Mouse (Mus musculus) gastrocnemius, adult 18-20 months (tissue): ENCODE data around the gene Tdrd7. TPM values are rescaled to one million over a fixed set of nuclear protein-coding genes. Genes with fewer than 3 reads are reported as not detected.

ENCODE experiments used
- DNase-seq: peaks from one replicate; pipeline ENCODE4 v3.0.0; 2021; ENCODE audit warnings: low spot score
- total RNA-seq, 2 experiments: library from RNA; stranded (reverse); gene quantifications; 2 replicates each; pipeline ENCODE4 v1.2.3; 2021

Gene Tdrd7
- total RNA-seq, 2 experiments from 2014 or later: 7.3 to 9.7 TPM

DNA sequence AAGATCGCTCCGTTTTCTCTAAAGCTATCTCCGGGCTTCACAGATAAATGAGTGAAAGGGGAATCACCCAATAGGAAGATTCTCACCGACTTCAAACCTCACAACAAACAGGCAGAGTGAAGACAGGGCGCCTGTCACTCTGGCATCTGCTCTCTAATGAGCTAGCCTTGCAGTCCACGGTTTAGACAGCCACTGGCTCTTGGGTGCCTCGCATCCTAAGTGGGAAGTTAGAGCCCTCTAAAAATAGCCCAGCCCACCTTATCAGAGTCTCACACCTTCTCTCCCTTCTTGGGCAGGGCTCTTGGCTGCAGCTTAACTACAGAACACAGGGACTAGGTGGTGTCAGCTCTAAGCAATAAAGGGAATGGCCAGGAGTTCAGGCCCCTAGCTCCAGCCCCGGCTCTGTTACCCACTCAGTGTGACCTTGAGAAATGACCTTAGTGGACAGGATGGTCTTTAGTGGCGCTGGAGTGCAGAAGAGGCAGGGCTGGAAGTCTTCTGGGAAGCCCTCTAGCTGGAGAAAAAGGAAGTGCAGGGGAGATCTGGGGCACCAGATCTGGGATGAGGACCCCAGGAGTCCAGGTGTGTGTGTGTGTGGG lies 75.6 kb downstream of the Tdrd7 start:
- no peak for DNase-seq

DNA sequence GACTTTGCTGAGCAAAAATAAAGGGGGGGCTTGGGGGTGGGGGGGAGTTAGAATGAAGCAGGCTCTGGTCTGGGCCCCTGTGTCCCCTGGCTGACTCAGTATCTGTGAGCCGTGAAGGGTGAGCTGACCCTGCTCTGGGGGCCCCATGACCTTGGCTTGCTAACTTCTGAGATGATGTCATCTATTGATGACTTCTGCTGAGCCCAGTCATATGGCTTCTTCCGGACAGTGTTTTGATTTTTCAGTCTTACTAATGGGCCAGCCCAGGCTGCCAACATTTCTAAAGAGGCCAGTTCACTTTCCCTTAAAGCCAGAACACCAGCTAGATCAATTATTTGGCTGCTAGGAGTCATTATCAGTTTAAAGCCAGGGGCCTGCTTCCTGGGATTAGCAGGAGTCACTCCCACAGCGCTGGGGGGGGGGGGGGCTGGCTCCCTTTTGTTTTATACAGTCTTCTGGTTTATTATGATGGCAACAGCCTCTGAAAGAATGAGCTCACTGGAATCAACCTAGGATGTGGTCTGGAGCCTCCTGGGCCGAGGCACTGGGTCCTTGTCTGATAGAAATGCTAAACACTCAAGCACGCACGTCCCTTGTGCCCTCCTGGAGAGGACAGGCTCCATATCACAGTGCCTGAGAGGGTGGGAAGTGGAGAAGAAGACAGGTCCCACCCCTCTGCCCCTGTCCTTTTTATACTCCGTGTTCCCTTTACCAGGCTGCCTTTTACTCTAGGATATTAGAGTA lies 76.8 kb downstream of the Tdrd7 start:
- no peak for DNase-seq

DNA sequence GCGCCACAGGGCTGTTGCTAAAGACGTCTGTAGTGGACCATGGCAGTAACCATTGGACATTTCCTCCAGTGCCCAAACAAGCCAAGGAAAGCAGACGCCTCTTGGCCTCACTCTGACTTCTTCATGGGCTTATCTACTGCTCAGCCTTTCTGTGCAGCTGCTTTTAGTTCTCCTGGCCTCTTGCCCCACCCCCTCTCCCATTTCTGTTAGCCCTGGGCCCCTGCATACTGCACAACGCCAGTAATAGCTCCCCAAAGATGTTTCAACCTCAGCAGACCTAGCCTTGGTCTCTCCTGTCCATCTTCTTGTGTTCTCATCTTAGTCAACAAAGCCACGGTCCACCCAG lies 77.3 kb downstream of the Tdrd7 start:
- DNase-seq: no peak

DNA sequence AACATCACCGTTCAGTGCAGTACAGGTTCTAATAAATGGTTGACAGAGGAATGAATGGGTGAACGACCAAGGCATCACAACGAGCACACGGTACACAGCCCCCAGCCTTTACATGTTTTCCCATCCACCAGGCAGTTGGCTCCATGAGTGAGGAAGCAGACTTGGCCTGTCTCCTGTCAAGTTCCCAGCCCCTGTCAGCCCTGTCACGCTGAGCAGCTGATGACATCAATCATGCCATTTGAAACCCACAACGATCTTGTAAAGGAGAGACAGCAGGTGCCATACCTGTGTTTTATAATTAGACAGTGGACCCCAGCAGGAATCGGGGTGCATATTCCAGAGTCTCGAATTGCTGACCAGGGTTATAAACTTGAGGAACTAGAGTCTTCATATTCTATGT lies 78.2 kb downstream of the Tdrd7 start:
- no peak for DNase-seq

DNA sequence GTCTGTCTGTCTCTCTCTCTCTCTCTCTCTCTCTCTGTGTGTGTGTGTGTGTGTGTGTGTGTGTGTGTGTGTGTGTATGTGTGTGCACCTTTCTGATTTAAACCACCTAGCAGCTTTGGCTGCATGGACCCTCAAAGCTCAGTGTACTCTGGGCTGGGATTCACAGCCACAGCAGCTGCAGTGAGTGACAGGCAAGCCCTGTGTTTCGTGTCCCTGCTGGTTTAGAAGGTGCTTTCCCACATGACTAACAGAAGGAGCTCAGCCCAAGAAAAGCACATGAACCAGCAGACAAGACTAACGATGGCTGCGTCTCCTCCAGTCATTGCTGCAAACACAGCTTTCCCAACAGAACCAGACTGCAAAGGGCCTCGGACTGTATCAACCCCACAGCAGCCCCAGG lies 82.8 kb downstream of the Tdrd7 start:
- DNase-seq: no peak

DNA sequence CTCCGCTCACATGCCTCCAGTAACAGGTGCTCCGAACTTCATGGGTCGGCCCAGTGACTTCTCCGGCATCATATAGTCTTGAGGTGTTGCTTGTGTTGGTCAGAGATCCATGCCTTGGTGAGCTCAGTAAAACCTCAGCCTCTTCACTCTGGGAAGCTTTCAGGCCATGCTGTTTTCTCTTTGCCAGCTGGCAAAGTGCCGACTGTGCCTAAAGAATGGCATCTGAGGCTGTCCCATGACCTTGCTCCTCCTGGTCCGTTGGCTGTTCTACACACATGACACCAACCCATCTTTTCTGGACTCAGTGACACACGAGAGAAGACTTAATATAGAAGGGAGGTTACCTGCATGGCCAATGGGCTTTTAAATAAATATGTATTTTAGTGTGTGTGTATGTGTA lies 83.3 kb downstream of the Tdrd7 start:
- DNase-seq: no peak

DNA sequence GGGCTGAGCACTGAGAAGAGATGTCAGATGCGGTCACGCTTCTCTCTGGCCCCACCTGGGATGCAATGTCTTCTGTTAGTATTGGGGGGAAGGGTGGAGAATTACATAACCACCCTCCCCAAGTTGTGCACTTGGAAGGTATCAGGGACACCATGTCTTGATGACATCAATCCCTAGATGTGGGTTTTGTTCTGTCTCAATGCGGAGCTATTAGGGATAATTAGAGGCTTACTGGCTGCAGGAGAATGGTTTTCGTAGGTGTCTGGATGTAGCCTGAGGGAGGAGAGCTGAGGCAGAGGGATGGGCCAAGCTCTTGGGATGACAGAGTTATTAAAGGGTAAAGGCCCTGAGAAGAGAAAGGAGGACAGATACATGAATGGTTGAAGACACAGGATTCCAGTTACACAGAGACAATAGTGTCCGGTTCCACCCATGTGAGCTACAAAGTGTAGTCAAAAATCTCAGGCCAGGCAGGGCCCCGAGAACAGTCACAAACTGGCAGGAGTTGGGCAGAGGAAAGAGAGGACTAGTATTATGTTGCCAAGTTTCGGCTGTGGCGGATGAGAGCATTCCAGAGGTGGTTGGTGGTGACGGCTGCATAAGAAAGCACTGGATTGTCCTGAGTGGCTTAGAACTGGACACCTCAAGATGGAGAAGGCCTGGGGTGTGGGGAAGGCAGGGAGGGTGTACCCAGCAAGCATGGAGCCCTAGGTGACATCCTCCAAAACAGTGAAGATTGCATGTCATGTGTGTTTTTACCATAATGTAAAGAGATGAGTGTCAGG lies 88.4 kb downstream of the Tdrd7 start:
- DNase-seq: no peak

DNA sequence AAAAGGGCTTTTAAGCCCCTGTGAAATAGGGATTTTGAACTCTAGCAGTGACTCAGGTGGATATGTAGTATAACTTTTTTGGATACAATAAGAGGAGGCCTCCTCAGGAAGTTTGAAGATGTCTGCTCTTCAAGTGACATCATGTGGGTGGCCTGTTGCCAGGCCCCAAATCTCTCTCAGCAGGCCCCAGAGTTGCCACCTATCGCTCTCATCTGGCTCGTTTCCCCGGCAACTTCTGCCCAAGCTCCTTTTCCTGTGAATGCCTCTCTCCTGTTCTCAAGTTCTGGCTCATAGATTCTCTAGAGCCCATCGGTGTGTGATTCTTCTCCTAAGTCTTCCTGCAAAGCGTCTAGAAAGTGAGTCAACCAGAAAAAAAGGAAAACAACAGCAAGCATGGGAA lies 91.0 kb downstream of the Tdrd7 start:
- no peak for DNase-seq

DNA sequence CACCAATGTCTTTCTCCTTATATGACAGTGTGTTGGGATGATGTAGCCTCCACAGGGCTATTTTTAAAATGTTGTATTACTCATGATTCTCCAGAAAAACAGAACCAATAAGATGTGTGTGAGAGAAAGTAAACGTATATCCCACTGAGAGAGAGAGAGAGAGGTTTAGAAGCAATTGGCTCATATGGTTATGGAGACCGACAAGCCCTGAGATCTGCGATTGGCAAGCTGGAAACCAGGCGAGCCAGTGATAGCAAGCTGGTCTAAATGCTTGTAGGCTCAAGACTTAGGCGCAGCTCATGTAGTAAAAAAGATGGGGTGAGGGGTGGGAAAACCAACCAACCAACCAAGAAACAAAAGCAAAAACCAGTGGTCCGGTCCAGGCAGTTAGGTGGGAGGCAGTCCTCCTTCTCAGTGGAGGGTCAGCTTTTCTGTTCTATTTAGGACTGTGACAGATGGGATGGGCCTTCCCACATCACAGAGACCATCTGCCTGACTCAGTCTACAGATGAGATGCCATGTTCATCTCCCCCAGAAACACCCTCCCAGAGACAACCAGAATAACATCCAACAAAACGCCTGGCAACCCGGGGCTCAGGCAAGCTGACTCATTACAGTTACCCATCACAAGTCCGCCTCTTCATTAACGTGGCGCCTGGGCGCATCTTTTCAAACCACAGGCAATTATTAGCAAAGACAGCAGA lies 96.3 kb downstream of the Tdrd7 start:
- no peak for DNase-seq

DNA sequence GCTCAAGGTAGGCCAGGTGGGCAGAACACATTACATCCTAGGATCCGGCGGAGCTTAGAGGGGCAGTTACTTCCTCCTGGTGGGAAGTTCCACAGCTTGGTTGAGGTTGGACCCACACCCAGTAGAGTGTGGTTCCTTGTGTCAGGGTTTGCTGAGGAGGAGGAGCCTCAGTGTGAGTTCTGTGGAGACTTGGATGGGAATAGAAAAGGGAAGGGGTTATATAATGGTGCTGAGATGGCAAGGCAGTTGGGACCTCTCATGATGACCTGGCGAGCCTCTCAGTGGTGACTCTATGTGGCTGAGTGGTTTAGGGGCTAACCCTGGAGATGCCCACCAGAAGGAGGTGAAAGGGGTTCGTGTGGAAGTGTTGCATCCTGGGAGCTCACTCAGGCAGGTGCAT lies 98.7 kb downstream of the Tdrd7 start:
- DNase-seq: no peak

DNA sequence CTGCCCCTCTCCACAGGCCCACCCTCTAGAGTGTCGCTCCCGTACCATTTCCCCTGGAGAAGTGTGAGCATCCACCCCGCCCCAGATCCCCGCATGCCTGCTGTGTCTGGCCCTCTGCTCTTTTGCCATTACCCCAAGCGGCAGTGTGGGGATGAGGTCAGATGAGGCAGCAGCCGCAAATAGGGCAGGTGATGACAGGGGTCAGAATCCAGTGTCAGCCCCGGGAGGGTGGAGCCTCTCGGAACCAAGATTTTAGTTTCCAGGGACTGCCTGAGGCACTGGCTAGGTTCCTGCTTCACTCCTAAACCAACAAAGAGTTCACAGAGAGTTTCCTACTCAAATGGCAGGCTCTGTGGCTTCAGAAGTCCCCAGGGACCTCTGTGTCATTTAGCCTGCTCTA lies 99.1 kb downstream of the Tdrd7 start:
- peak; percentile 84 for DNase-seq

DNA sequence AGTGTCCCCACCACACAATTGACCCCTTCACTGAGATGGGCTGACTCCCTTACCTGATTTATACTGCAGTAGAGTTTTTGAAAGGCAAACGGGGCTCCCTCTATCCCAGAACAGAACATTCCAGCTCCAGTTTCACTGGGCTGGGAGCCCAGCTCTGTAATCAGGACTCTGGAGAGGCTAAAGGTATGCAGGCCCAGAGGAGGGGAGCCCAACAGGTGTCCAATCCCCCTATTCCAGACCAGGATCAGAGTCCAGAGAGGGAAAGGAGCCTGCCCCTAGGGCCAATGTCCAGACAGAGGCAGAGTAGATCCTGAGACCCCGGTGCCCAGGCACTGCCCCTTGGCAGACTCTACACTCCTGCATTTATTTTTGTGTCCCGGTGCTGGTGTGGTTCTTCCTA lies 99.8 kb downstream of the Tdrd7 start:
- DNase-seq: peak; percentile 70

DNA sequence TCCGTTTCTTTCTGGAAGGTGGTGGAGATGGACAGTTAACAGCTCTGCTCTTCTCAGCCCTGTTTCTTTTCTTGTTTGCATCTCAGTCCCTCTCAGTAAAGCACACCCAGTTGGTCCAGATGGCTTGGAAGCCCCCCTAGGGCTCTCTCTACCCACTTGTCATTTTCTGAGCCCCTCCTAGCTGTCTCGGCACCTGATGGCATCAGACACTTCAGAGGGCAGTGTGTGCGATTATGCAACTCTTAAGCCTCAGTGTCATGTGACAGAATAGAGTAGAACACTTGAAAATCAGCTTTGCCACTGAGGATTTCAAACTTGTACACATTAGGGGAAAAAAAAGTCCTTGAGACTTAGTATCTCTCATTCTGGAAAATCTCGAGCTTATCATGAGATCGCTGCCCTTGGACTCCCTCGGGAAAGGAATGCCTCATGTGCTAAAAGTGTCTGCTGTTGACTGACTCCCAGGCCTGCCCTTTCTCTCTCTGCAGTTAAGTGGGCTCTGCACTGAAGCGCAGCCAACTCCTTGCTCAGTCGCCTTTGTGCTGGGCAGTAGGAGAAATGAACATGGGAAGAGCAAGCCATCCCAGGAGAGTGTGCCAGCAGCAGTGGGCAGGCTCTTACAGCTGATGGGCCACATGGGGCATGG lies 100.7 kb downstream of the Tdrd7 start:
- no peak for DNase-seq

DNA sequence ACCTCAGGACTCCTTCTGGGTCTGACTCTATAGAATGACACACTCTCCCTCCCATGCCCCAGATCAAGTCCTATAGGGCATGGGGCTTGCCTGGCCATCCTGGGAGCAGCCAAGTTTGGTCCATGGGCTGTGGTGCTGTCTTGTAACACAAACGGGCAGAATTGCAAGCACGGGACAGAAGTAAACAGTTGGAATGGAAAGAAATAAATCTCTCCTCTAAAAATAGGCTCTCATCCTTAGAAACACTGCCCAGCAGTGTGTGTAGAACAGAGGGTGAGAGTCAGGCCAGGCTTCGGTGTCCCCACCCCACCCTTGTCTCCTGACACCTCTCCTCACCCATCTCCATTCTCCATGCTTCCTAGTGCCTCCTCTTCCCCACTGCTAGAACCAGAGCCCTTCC lies 102.9 kb downstream of the Tdrd7 start:
- no peak for DNase-seq

DNA sequence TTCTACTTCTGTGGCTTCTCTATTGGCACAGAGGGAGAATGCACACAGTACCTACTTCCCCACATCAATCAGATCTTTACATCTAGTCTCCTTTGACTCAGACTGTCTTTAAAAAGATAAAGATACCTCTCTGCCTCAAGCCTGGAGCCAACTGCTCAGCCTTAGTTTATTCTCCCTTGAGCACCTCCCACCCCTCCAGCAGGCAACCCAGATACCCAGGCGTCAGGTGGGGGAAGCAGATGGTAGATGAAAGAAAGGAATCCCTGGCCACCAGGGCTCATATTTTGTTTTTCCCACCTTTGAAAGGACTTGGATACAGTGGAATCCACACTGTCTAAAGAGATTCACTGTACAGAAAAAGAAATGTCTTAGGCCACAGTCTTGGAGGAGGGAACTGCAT lies 103.4 kb downstream of the Tdrd7 start:
- no peak for DNase-seq

DNA sequence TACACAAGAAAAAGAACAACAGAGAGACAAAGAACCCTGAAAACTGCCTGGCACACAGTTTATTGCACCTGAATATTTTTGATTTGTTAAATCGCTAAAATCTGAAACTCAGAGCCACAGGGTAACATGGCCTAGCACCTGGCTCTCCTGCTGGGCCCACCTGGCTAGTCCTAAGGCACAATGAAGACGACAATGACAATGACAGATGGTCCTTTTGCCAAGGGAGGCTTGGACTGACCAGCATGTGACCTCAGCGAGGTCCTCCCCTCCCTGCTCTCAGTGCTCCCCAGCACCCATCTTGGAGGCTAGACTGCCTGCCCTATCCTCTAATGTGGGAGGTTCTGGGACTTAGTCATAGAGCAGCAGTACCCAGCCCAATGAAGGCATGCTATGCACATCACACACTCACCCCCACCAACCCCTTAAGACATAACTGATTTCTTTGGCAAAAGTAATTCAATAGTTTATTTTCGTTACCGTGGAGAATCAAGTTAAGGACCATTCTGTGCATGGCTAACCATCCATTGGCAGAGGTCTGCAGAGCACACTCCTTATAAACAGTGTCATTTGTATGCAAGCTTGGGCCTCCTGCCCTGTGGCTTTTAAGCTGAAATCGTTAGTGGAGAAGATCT lies 104.8 kb downstream of the Tdrd7 start:
- no peak for DNase-seq

DNA sequence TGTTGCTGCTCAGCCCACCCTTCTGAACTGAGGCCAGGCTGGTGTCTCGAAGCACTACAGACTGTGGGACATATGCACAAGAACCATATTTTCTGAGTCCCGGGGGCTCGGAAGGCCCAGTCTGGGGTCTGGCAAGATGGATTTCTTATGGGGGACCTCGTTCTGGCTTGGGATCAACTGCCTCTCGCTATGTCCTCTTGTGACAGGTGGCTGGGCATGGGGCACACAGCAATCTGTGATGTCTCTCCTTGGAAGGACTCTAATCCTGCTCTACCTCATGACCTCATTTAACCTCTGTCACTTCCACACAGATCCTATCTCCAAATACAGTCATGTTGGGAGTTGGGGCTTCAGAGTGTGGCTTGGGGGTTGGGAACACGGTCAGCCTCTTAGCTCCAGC lies 107.5 kb downstream of the Tdrd7 start:
- DNase-seq: no peak

DNA sequence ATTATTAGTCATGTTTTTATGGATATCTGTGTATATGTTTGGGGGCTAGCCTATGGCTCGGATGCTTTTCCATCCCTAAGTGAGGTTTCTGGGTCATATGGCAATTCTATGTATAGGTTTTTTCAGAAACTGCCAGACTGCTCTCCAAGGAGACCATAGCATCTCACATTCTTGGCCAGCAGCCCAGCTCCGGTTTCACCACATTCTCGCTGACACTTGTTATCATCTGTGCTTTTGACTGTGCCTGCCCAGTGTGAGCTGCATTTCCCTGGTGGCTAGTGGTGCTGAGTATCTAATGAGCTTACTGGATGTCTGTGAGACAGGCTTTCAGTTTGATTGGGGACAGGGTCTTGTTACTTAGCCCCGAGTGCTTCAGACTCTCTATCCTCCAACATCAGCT lies 108.6 kb downstream of the Tdrd7 start:
- DNase-seq: no peak

DNA sequence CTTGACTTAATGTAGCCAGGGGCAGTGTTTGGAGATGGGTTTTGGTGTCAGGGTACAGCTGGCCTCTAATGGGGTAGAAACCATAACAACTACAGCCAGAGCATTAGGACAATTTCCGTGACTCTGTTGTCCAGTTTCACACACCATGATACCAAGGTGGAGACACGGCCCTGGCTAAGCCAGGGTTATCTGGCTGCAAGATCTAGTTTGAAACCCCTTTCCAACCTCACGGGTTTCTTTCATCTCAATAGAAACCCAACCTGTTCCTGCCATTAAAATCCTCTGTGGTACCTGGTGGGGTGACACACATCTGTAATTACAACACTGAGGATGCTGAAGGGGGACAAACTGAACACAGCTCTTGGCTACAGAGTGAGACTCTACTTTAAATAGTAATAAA lies 110.5 kb downstream of the Tdrd7 start:
- no peak for DNase-seq

DNA sequence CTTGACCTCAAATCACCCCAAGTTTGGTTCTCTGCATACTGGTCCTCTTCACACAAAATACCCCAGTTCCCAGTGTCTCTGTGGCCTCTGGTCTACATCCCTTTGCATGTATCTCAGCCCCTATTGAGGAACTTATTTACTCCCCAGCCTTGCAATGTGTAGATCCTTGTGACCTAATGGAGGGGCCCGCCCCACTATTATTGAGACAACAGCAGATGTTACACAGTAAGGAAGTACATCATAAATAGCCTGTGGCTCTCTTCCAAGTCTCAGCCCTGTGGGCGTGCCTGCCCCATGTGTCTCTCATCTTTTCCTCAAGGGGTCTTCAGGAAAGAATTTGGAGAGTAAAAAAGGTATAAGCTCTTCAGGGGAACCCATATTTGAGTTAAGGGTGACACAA lies 111.8 kb downstream of the Tdrd7 start:
- no peak for DNase-seq

DNA sequence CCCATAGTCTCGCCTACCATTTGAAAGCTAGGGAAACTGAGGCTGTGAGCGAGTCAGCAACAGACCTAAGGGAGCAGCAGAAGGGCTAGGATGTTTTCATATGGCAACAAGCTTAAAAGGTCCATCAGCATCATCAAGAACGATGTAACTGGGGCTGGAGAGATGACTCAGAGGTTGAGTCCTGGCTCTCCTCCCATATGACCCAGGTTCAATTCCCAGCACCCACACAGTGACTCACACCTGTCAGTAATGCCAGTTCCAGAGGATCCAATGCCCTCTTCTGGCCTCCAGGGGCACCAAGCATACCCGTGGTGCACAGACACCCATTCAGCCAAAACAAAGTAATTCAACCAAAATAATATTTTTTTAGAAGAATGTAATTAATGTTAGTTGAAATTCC lies 115.1 kb downstream of the Tdrd7 start:
- no peak for DNase-seq
